Mouse (Mus musculus) olfactory bulb, adult 2 months (tissue): ENCODE results near the gene Gm1110. TPM values are rescaled to one million over a fixed set of nuclear protein-coding genes. Genes with fewer than 3 reads are reported as not detected.
"Not testable (repeated sequence)": the region's sequence is repeated elsewhere in the genome, so short reads cannot be mapped to it uniquely, and the experiment has no call there.

Experiments used
- H3K27ac ChIP-seq: fragments of 200-500 bp; 2 replicates; pipeline ENCODE4 v1.5.1; 2012; ENCODE audit warnings: low read depth, low read length; ENCODE audit not compliant: insufficient read depth
- H3K4me1 ChIP-seq: fragments of 200-500 bp; 2 replicates; pipeline ENCODE4 v1.6.1; 2012; ENCODE audit warnings: low read length; ENCODE audit not compliant: control insufficient read depth, insufficient read depth
- H3K4me3 ChIP-seq: fragments of 200-500 bp; 2 replicates; pipeline ENCODE4 v1.5.1; 2012; ENCODE audit warnings: mild to moderate bottlenecking, low read depth, low read length, moderate library complexity; ENCODE audit not compliant: insufficient read depth
- CTCF ChIP-seq: fragments of 200-500 bp; IDR thresholded peaks from 2 replicates; pipeline ENCODE4 v1.5.1; 2012; ENCODE audit warnings: low read depth, mild to moderate bottlenecking, low read length, moderate library complexity; ENCODE audit not compliant: insufficient read depth
- POLR2A ChIP-seq: fragments of 200-500 bp; IDR thresholded peaks from 2 replicates; pipeline ENCODE4 v1.6.1; 2012; ENCODE audit warnings: mild to moderate bottlenecking, low read depth, low read length, moderate library complexity; ENCODE audit not compliant: insufficient read depth
- WGBS: fragments of 180-500 bp; shearing (Covaris S2); methylation state at CpG from one replicate; pipeline ENCODE4 v1.1.7; 2018; 5-methylcytosine and 5-hydroxymethylcytosine counted together
- polyA plus RNA-seq: library from polyadenylated mRNA; stranded (reverse); fragments of >200 nt; gene quantifications from 2 replicates; pipeline ENCODE4 v1.2.4, GENCODE M21; 2012; ENCODE audit warnings: low replicate concordance; ENCODE audit not compliant: missing spikeins, insufficient read depth, insufficient read length

Gm1110 gene
- not detected in 2 replicates for polyA plus RNA-seq

- H3K27ac ChIP-seq: no peak within 1 kb of the TSS
- H3K4me3 ChIP-seq: no peak within 1 kb of the TSS
- TF ChIP-seq CTCF (no peak), POLR2A (no peak)
- H3K4me1 ChIP-seq: no peaks in the 10 kb centered on the region
- WGBS: 78% methylated on average over 13 of the region's 13 CpGs
Observed at GRCm38 (mm10) chr9:26922909-26923526, at the start of gene Gm1110. Gene Gm1110, minus strand, starts transcription at chr9:26923111.

DNA sequence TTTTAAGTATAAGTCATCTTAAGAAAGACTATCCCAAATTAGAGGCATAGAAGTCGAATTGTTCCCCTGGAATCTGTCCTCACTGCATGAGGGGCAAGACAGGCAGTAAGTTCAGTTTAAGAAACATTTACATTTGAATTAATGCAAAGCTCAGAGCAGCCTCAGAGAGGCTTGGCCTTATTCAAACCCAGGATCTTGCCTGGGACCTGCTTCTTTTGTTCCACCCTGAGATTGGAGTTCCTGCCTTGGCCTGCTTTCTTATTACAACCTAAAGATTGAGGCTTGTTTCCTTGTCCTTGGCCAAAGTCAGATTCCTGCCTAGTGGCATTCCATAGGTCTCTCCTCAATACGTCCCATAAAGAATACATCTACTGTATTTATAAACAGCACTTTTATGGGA lies 24.9 kb upstream of the Gm1110 start:
- H3K27ac ChIP-seq: no peak overlapping the region
- H3K4me3 ChIP-seq: no peak overlapping the region
- no peaks in the 10 kb centered on the region for H3K4me1 ChIP-seq
- WGBS: 48% methylated on average over 2 of the region's 2 CpGs
- TF ChIP-seq POLR2A (no peak), CTCF (no peak)

GRCm38 (mm10) chr9:26924146-26924545 lies 1.2 kb upstream of the Gm1110 start:
- Histone ChIP-seq H3K27ac (no peak overlapping the region), H3K4me1 (no peaks in the 10 kb centered on the region), H3K4me3 (no peak overlapping the region)
- WGBS: 59% methylated on average over 3 of the region's 3 CpGs
- TF ChIP-seq POLR2A (no peak), CTCF (no peak)

DNA sequence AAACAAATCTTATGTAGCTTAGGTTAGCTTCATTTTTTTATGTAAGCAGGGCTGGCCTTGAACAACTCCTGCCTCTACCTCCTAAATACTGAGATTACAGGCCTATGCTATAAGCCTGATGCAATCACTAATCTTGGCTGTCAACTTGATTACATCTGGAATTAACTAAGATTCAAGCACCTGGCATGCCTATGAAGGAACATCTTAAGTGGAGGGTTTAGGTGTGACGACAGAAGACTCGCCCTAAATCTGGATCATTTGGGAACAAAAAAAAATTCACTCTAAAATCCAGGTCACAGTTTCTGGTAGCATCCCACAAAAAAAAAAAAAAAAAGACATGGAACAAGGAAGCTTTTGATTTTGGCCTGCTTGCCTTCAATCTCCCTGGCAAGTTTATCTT lies 3.1 kb downstream of the Gm1110 start:
- no peak overlapping the region for H3K4me3 ChIP-seq
- TF ChIP-seq CTCF (no peak), POLR2A (no peak)
- no peaks in the 10 kb centered on the region for H3K4me1 ChIP-seq
- 92% methylated on average over 2 of the region's 2 CpGs for WGBS
- H3K27ac ChIP-seq: no peak overlapping the region

GRCm38 (mm10) chr9:26913150-26913549 lies 9.8 kb downstream of the Gm1110 start:
- Histone ChIP-seq H3K27ac (no peak overlapping the region), H3K4me3 (no peak overlapping the region), H3K4me1 (no peaks in the 10 kb centered on the region)
- TF ChIP-seq POLR2A: no peak
- no peak for TF ChIP-seq CTCF
- WGBS: 40% methylated on average over 4 of the region's 4 CpGs

GRCm38 (mm10) chr9:26911251-26911650 lies 11.7 kb downstream of the Gm1110 start:
- WGBS: 55% methylated on average over 1 of the region's 1 CpGs
- Histone ChIP-seq H3K4me1 (no peaks in the 10 kb centered on the region), H3K4me3 (no peak overlapping the region), H3K27ac (no peak overlapping the region)
- TF ChIP-seq CTCF (no peak), POLR2A (no peak)

DNA sequence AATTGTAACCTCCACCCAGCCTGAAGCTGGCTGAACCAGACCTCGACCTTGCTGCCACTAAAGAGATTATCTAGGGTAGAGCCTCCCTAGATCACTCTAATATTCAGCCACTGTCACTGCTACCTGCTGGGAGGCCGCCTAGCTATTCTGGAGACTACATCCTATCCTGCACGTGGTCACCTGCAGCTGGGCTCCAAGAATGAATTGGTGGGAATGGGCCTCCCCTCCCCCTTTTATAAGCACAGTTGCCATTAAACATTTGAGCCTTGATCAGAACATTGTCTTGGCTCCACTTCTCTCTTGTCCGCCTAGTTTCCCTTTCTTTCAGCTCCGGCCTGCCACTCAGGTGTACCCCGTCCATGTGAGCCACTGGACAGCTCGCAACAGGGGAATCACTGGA lies 53.1 kb downstream of the Gm1110 start:
- 81% methylated on average over 7 of the region's 7 CpGs for WGBS
- not testable (repeated sequence) for H3K4me3 ChIP-seq, H3K27ac ChIP-seq, H3K4me1 ChIP-seq

GRCm38 (mm10) chr9:26860751-26861150 lies 62.2 kb downstream of the Gm1110 start, which contains the start of gene Glb1l3:
Gene Glb1l3, minus strand, starts transcription at chr9:26860890.
- 82% methylated on average over 5 of the region's 5 CpGs for WGBS
- H3K4me3 ChIP-seq: no peak within 1 kb of the TSS
- H3K4me1 ChIP-seq: no peaks in the 10 kb centered on the region
- TF ChIP-seq POLR2A (no peak), CTCF (no peak)
- no peak within 1 kb of the TSS for H3K27ac ChIP-seq

- Histone ChIP-seq H3K27ac (no peak overlapping the region), H3K4me1 (no peaks in the 10 kb centered on the region), H3K4me3 (no peak overlapping the region)
- 85% methylated on average over 3 of the region's 3 CpGs for WGBS
- TF ChIP-seq POLR2A: no peak
- no peak for TF ChIP-seq CTCF
Observed at GRCm38 (mm10) chr9:26831089-26831488, 91.8 kb downstream of the Gm1110 start.

Other genes starting within 250 kb of the Gm1110 start
- gene B3gat1, start 189.4 kb downstream of the Gm1110 start, polyA plus RNA-seq: not detected in 2 replicates
- gene Glb1l2, start 116.6 kb downstream of the Gm1110 start, polyA plus RNA-seq: not detected in 2 replicates
- not detected in 2 replicates for gene Glb1l3, start 62.2 kb downstream of the Gm1110 start, polyA plus RNA-seq
- gene Acad8, start 76.5 kb upstream of the Gm1110 start, polyA plus RNA-seq: not detected in 2 replicates
- gene Thyn1, start 76.6 kb upstream of the Gm1110 start, polyA plus RNA-seq: not detected in 2 replicates
- not detected in 2 replicates for gene Vps26b, start 107.0 kb upstream of the Gm1110 start, polyA plus RNA-seq
- gene Ncapd3, start 107.1 kb upstream of the Gm1110 start, polyA plus RNA-seq: 124 TPM in 1 of 2 replicates, not detected in the other
- gene Jam3, start 232.3 kb upstream of the Gm1110 start, polyA plus RNA-seq: not detected in 2 replicates